Mouse (Mus musculus): ENCODE measurements around the gene Gm10181.
A peak's percentile ranks its signal among the peaks of the same experiment; 100 is the strongest.
"Not testable (repeated sequence)": the region's sequence is repeated elsewhere in the genome, so short reads cannot be mapped to it uniquely, and the experiment has no call there.

Gm10181 gene

GRCm38 (mm10) chr9:25089122-25089521 lies at the start of gene Gm10181:
Gene Gm10181 (plus strand): TSS chr9:25089422.
- DNase-seq, result no peak

- peak; percentile 85 for DNase-seq
Observed at GRCm38 (mm10) chr9:25041665-25042064, 47.6 kb upstream of the Gm10181 start.

- no peak for DNase-seq
Observed at GRCm38 (mm10) chr9:25042162-25043111, 46.8 kb upstream of the Gm10181 start.

GRCm38 (mm10) chr9:25044325-25044724 lies 44.9 kb upstream of the Gm10181 start:
- DNase-seq, result no peak

GRCm38 (mm10) chr9:25048289-25048688 lies 40.9 kb upstream of the Gm10181 start:
- DNase-seq, result peak; percentile 17

- DNase-seq, result no peak
Observed at GRCm38 (mm10) chr9:25048940-25049339, 40.3 kb upstream of the Gm10181 start.

- no peak for DNase-seq
Observed at GRCm38 (mm10) chr9:25051901-25052300, 37.3 kb upstream of the Gm10181 start.

- DNase-seq, result no peak
Observed at GRCm38 (mm10) chr9:25055650-25056376, 33.4 kb upstream of the Gm10181 start.

- DNase-seq, result peak; percentile 16
Observed at GRCm38 (mm10) chr9:25058726-25059125, 30.5 kb upstream of the Gm10181 start.

GRCm38 (mm10) chr9:25072666-25073065 lies 16.6 kb upstream of the Gm10181 start:
- DNase-seq, result no peak

- DNase-seq, result no peak
Observed at GRCm38 (mm10) chr9:25075977-25076376, 13.2 kb upstream of the Gm10181 start.

GRCm38 (mm10) chr9:25076505-25076904 lies 12.7 kb upstream of the Gm10181 start:
- no peak for DNase-seq

- DNase-seq, result no peak
Observed at GRCm38 (mm10) chr9:25090853-25091252, 1.6 kb downstream of the Gm10181 start.

- no peak for DNase-seq
Observed at GRCm38 (mm10) chr9:25102881-25103280, 13.7 kb downstream of the Gm10181 start.

- DNase-seq, result peak; percentile 54
Observed at GRCm38 (mm10) chr9:25104638-25105037, 15.4 kb downstream of the Gm10181 start.

GRCm38 (mm10) chr9:25123590-25123989 lies 34.4 kb downstream of the Gm10181 start:
- not testable (repeated sequence) for DNase-seq

GRCm38 (mm10) chr9:25124048-25124447 lies 34.8 kb downstream of the Gm10181 start:
- no peak for DNase-seq

- DNase-seq, result no peak
Observed at GRCm38 (mm10) chr9:25132253-25132652, 43.0 kb downstream of the Gm10181 start.

GRCm38 (mm10) chr9:25132920-25133319 lies 43.7 kb downstream of the Gm10181 start:
- DNase-seq, result no peak

GRCm38 (mm10) chr9:25138900-25139299 lies 49.7 kb downstream of the Gm10181 start:
- DNase-seq, result no peak

All from embryo, embryonic 11 days (tissue).